Mouse (Mus musculus) left cerebral cortex, adult 18-20 months (tissue): ENCODE results near the gene Eml5. TPM values are rescaled to one million over a fixed set of nuclear protein-coding genes. Genes with fewer than 3 reads are reported as not detected.

Experiments used
- DNase-seq, 2 experiments: peaks; one replicate each; pipeline ENCODE4 v3.0.0; 2021 to 2022; ENCODE audit warnings: low spot score in 2 of 2, mixed read lengths in 1 of 2
- long read RNA-seq, 2 experiments: library from polyadenylated mRNA; stranded (forward); transcript quantifications; one replicate each; pipeline ENCODE4 v2.0.0; 2021
- total RNA-seq, 2 experiments: library from RNA; stranded (reverse); gene quantifications; 2 replicates each; pipeline ENCODE4 v1.2.3; 2021

The Eml5 gene
- 10 to 100 TPM; 70.2 to 70.4 TPM for total RNA-seq
- long read RNA-seq, experiment 1, partial matches to known transcripts = 2 of 17 reads
- long read RNA-seq, experiment 1, other reads (novel, unspliced or antisense) = 11 of 17 reads
- long read RNA-seq, experiment 2, partial matches to known transcripts = 2 of 6 reads
- long read RNA-seq, experiment 2, other reads (novel, unspliced or antisense) = 3 of 6 reads

- peak; percentile 77 to 81 for DNase-seq
Observed at GRCm38 (mm10) chr12:98900881-98901801, at the start of gene Eml5. Gene Eml5 (minus strand): TSS chr12:98901484.

DNA sequence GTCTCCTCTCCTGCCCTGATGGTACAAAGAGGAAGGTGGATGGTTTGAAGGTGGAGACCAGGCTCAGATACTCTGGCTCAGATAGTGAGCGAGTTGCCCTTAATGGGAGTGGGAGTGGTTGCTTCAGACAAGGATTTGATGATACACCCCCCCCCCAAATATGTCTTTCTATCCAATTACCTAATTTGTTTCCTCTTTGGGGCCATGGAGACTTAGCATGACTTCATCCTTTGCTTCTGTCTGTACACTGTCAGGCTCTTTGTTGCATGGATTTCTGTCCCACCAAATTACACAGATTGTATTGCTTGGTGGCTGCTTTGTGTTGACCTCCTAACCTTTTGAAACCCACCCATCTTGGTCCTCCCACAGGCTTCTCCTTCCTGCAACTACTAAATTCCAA, 31.6 kb upstream of the Eml5 start:
- DNase-seq = no peak

GRCm38 (mm10) chr12:98932441-98932840, 31.2 kb upstream of the Eml5 start:
- no peak for DNase-seq

GRCm38 (mm10) chr12:98931174-98931573, 29.9 kb upstream of the Eml5 start:
- DNase-seq = no peak

DNA sequence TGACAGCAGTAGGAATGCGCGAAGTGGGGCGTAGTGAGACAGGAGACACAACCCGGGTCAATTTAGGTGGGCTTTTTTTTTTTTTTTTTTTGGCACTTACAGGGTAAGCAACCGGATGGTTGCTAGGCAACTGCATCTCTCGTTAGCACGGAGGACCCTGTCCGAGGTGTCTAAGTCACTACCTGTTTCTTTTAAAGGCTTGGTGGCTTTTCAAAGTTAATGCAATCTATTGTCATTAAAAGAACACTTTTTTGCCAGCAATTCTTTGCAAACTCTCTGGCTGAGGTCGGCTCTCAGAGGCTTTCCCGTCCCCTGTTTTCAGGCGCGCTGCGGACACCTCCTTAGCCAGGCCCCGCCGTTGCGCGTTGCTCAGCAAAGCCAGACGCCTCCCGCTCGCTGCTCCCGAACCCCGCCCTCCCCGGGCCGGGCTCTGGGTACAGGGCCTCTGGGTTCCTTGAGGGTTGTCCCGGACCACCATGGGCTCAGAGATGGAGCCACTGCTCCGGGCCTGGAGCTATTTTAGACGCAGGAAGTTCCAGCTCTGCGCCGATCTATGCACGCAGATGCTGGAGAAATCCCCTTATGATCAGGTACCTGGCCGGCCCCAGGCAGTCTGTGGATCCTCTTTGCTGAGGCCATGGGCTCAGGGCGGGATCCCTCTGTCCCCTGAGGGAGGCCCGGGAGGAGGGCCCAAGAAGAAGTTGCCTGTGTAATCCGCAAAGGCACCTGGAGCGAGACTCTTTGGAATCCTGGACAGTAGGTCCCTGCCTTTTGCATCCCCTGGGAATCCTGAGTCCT, 19.1 kb upstream of the Eml5 start, which contains the start of gene Ttc8:
TSS of gene Ttc8 (plus strand) at position 381 of the 798 bp plus-strand sequence.
- DNase-seq = peak; percentile 85 to 87

GRCm38 (mm10) chr12:98910096-98910495, 8.8 kb upstream of the Eml5 start:
- no peak for DNase-seq

GRCm38 (mm10) chr12:98905466-98905865, 4.2 kb upstream of the Eml5 start:
- peak in 1 of 2 experiments; percentile 32 for DNase-seq

DNA sequence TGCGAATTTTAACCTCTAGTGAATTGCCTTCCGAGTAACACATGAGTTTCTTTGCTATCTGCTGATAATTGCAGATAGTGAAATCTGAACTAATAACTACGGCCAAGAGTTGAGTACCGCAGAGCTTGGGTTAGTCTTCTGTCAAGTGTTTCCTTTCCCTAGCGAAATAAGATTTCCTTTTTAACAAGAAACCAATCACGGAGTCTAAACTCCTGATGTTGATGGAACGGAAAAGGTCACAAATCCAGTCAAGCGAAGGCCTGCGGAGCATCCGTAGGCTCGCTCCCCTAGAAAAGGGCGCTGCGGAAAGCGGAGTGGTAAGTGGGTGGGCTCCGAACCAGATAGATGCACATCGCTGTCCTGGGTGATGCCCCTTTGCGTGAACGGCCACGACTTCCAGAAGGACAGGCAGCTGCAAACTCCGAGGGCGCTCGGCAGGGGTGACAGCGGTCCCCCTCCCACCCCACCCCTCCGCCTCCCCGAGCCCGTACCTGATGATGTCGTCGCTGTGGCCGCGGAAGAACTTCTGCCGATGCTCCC, 873 bp downstream of the Eml5 start:
- peak; percentile 23 to 27 for DNase-seq

DNA sequence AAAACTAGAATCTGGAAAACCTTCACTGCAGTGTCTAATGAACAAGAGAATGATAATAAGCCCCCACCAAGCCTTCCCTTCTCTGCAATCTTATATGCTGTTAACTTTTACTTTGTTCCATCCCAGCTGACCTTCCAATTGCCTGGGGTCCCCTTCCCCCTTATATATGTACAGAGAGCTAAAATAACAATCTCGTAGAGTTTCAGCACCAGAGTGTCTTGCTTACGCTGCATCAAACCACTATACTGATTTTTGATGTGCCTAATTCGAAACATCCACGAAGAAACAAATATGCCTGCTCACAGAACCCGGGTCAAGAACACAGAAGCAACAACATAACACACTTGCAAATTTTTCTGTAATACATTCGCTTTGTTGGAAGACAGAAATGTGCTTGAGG, 1.6 kb downstream of the Eml5 start:
- DNase-seq = no peak

GRCm38 (mm10) chr12:98896761-98897160, 4.5 kb downstream of the Eml5 start:
- DNase-seq = no peak

DNA sequence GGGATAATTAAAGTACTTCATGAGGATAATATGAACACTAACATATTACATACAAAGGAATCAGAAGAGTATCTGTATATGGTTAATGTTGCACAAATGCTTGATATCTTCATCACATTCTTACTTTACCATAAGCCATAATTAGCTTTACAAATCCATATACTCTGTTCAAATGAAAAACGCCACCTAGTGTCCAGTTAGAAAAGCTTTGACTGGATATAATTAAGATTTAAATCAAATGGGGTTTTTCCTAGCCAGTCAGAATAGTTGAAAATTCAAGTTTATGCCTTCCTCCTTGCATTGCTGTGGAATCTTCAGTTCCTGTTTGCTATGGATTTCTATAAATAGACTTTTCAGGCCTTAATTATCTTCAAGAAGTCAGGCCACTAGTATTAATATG, 16.8 kb downstream of the Eml5 start:
- DNase-seq = no peak

GRCm38 (mm10) chr12:98881796-98882195, 19.5 kb downstream of the Eml5 start:
- DNase-seq = no peak

- no peak for DNase-seq
Observed at GRCm38 (mm10) chr12:98878693-98879092, 22.6 kb downstream of the Eml5 start.

GRCm38 (mm10) chr12:98875216-98875615, 26.1 kb downstream of the Eml5 start:
- no peak for DNase-seq

- no peak for DNase-seq
Observed at GRCm38 (mm10) chr12:98872836-98873235, 28.4 kb downstream of the Eml5 start.

- DNase-seq = no peak
Observed at GRCm38 (mm10) chr12:98863436-98863835, 37.8 kb downstream of the Eml5 start.

- no peak for DNase-seq
Observed at GRCm38 (mm10) chr12:98860316-98860715, 41.0 kb downstream of the Eml5 start.

- DNase-seq = peak; percentile 29 to 61
Observed at GRCm38 (mm10) chr12:98850767-98851166, 50.5 kb downstream of the Eml5 start.

DNA sequence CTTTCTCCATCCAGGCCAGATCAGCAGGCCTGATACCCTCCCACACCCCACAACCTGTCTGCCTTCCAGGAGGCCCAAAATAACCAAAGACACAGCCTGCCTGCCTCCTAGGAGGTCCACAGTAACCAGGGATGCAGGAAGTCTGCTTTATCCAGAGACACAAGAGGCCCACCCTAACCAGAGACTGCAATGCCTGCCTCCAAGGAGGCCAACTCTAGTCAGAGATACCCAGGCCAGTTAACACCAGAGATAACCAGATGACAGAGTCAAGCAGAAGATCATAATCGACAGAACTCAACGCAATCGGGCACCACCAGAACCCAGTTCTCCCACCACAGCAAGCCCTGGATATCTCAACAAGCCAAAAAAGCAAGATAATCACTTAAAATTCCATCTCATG, 56.5 kb downstream of the Eml5 start:
- no peak for DNase-seq

- DNase-seq = no peak
Observed at GRCm38 (mm10) chr12:98840135-98840534, 61.1 kb downstream of the Eml5 start.

DNA sequence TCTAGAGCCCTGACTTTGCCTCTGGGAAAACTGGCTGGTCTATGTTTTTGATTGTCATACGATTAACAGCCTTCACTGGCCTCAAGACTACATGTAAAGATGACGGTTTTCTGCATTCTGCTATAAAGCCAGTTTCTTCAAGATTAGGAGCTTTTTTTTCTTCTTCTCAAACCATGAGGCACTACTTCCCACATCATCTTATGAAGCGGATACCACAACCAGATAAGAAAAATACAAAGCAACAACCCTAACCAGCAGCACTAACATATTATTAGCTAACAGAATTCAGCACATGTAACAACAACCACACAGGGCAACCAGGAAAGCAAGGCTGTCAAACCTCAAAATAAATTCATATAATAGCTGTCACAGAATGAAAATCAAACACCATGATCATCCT, 63.3 kb downstream of the Eml5 start:
- DNase-seq = no peak
